Mouse (Mus musculus): Measurements from ENCODE around the gene Cfap300. TPM values are rescaled to one million over a fixed set of nuclear protein-coding genes. Genes with fewer than 3 reads are reported as not detected.

Cfap300 gene
- total RNA-seq (2021): under 1 TPM; 0.40 to 0.51 TPM
- long read RNA-seq, experiment 1, partial matches to known transcripts: 0 of 1 reads
- long read RNA-seq, experiment 1, other reads (novel, unspliced or antisense): 0 of 1 reads
- long read RNA-seq, experiment 2: 0 reads

GRCm38 (mm10) chr9:8042338-8043043 lies at the start of gene Cfap300:
TSS of gene Cfap300 (minus strand) at chr9:8042823.
- peak; percentile 96 for DNase-seq

GRCm38 (mm10) chr9:8078882-8079281 lies 36.3 kb upstream of the Cfap300 start:
- DNase-seq: no peak

GRCm38 (mm10) chr9:8074345-8074744 lies 31.7 kb upstream of the Cfap300 start:
- no peak for DNase-seq

DNA sequence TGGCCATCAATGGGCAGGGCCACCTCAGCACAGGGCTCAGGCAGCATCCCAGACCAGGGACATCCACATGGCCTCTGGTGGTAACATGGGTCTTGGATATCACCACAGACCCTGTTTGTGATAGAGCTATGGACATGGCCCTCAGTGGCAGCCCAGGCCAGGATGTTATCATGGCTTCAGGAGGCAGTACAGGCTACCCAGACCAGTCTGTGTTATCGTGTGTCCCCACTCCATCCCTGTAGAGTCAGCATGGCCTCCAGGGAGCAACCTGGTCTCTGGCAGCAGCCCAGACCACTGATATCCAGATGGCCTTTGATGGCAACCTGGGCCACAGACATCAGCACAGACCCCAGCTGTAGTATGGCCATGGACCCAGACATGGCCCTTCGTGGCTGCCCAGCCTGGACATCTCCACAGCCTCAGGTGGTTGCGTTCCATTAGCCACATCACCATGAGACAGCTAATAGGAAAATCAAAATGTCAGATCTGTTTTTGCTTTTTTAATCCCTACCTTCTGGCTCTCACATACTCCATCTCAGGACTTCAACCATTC lies 30.7 kb upstream of the Cfap300 start:
- no peak for DNase-seq

DNA sequence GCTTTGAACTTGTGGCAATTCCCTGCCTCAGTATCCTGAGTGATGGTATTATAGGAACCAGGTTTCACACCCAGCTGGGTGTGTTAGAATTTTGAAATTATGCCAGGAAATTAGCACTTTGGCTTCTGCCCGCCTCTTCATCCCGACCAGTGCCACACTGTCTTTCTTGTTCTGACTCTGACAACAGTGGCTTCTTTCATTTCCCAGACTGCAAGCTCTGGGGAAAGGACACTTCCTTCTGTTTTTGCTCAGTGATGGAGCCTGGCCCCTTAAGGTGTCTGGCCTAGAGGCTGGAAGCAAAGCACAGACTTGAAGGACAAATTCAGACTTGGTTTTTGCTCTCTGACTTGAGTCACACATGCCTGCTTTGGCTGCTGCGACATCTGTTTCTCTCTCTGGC lies 17.0 kb upstream of the Cfap300 start:
- DNase-seq: no peak

- DNase-seq: no peak
Measured at GRCm38 (mm10) chr9:8054831-8055230, 12.2 kb upstream of the Cfap300 start.

- DNase-seq: no peak
Measured at GRCm38 (mm10) chr9:8043044-8043387, 393 bp upstream of the Cfap300 start.

- DNase-seq: no peak
Measured at GRCm38 (mm10) chr9:8035546-8035945, 7.1 kb downstream of the Cfap300 start.

GRCm38 (mm10) chr9:8035091-8035490 lies 7.5 kb downstream of the Cfap300 start:
- no peak for DNase-seq

GRCm38 (mm10) chr9:8034143-8034542 lies 8.5 kb downstream of the Cfap300 start:
- no peak for DNase-seq

DNA sequence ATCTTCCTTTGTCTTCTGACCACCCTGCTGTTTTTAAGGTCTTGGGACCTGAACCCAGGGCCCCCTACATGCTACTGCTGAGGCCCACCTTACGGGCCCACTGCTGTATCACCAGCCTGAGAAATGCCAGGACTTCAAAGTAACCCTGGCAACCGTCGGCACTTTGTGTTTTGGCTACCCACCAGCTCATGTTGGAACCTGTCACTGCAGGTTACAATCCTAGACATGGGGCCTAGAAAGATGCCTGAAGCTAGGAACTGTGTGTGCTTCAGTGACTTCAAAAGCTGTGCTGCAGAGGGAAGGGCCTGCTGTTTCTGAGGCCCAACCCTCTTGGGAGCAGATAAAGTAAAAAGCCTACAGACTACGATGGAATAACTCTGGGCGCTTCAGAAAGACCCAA lies 9.8 kb downstream of the Cfap300 start:
- no peak for DNase-seq

DNA sequence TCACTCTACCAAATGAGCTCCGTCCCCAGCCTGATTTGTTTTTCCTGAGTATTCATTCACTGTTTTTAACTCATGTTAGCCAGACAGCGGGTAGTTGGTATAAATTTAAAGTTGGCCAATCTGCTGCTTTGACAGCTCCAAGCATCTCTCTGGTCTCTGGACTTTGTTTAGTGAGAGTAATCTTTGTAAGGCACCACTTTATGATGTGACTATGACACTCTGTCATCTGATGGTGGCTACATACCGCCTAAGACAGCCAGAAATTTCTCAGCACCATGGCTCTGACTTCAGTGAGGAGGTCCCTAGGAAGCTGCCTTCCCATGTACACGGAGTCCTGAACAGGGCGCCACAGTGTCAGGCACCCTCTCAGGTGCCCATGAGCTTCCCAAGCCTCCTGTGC lies 24.0 kb downstream of the Cfap300 start:
- DNase-seq: no peak

DNA sequence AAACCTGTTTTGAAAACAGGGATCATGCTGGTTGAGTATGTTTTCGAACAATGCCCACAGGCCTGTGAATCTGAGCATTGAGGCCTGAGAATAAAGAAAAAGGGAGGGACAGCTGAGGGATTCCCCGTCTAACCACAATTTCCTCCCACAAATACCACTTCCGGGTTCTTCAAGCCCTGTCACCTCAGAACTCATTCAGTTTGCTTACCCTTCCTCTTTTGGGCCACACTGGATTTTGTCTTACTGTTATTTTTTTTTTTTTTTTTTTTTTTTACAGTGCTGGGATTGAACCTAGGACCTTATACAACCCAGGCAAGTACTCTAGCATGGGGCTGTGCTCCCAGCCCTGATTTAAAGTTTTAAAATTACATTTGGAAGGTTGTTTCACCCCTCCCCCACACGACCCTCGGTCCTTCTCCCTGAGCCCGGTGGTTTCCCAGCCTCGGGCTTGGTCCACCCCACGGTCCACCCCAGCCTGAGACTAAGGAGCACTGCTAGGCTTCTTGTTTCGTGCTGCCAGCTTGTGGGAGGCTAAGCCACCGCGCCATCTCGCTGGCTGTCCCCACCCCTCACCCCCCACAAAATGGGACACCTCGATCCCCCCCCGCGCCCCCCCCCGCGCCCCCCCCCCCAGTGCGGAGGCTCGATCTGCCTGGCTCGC lies 25.2 kb downstream of the Cfap300 start:
- DNase-seq: no peak

DNA sequence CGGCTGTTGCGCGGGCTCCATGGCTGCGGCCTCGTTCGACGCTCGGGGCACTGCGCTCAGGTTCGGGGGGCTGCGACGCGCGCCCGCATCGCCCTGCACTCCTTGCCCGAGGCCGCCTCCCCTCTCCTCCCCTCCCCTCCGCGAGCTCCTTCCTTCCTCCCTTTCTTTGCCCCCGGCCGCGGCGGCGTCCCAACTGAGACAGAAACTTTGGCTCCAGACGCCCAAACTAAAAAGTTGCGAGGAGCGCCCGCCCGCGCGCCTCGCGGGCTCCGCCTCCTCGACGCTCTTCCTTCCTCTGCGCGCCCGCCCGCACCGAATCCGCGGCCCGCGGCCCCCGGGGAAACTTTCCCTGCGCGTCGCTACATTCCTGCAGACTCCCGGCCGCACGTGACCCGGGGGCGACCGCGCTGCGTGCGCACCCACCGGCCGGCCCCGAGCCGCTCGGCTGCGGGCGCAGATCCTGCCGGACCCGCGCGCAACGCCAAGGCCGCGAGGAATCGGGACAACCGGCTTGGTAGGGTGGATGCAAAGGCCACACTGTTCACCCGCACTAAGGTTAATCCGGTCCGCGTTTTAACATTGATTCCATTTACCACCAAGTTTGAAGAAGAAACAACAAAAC lies 38.1 kb downstream of the Cfap300 start, which contains the start of gene Yap1:
Gene Yap1, minus strand, starts transcription at position 227 of the 622 bp plus-strand sequence.
- peak; percentile 92 for DNase-seq

DNA sequence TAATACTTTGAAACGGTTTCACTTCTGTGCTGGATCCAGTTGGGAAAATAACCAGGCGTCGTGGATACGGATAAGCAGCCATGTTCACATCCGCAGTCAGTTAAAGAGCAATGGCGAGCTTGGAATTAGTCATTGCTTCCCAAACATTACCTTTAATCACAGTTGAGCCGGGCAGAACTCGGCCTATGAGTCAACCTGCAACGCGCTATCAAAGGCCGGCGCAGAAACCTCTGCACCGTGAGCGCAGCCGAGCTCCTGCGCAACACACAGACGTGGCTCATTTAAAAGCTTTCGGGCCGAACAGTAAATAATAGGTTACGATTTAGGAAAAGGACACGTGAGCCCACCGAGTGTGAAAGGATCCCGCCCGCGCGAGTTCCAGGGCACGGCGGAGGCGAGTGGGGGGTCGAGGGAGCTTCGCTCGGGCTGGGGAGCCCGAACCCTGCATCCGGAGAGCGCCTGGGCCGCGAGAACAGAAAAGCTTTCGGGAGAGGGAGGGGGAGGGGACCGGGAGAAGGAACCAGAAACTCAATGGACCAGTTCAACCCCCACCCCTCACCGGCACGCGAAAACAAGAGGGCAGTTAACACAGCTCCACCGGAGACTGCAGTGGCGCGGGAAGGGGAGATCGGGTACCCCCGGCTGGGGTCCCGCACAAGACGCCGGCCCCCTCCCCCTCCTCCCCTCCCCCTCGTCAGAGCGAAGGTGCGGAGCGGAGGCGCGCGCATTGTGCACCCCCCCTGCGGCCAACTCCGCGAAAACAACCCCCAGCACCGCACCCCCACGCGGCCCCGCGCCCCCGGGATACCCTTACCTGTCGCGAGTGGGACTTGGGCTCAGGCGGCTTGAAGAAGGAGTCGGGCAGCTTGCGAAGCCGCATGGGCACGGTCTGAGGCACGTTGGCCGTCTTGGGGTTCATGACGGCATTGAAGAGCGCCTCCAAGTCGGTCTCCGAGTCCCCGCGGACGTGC lies 39.0 kb downstream of the Cfap300 start:
- DNase-seq: peak; percentile 54

DNA sequence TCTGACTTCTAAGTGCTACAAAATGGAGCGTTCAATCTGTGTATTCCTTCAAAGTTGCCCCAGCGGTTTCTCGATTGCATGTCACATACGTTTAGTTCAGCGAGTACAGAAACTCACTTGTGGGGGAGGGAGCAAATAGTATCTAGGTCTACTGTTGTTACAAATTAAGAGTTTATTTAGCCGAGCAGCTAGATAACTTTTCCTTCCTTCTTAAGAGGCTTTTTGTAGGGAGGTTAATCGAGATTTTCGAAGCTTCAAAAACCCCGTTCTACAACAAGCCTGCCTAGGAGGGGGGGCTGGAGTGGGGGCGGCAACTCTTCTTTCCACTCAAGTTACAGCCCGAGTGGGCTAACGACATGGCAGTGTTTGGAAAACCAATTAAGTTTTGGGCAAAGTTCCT lies 39.8 kb downstream of the Cfap300 start:
- DNase-seq: no peak

GRCm38 (mm10) chr9:8001352-8001751 lies 41.3 kb downstream of the Cfap300 start:
- no peak for DNase-seq

GRCm38 (mm10) chr9:7994275-7994674 lies 48.3 kb downstream of the Cfap300 start:
- DNase-seq: no peak

- DNase-seq: no peak
Measured at GRCm38 (mm10) chr9:7992651-7993050, 50.0 kb downstream of the Cfap300 start.

- no peak for DNase-seq
Measured at GRCm38 (mm10) chr9:7990897-7991296, 51.7 kb downstream of the Cfap300 start.

GRCm38 (mm10) chr9:7987119-7987518 lies 55.5 kb downstream of the Cfap300 start:
- no peak for DNase-seq

DNA sequence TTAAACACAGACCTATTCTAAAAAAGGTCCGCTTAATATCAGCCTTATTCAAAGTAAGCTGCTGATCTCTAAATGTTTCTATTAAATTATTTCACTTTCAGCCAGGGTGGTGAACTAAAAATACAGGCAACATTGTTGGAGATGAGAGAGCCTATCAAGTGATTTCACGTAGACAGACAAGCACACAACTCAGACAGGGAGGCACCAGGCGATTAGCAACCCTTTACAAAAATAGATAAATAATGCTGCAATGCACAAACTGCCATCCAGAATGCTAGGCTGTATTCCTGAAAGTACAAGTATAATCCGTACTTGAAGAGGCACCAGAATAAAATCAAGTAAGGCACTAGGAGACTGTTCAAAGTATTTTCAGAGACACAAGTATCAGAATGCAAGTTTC lies 58.3 kb downstream of the Cfap300 start:
- no peak for DNase-seq
